Mouse (Mus musculus) olfactory bulb, adult 2 months (tissue): Measurements from ENCODE around the gene Fam43b.

Experiments used
- CTCF ChIP-seq: fragments of 200-500 bp; IDR thresholded peaks from 2 replicates; pipeline ENCODE4 v1.5.1; 2012; ENCODE audit warnings: low read depth, mild to moderate bottlenecking, low read length, moderate library complexity; ENCODE audit not compliant: insufficient read depth
- POLR2A ChIP-seq: fragments of 200-500 bp; IDR thresholded peaks from 2 replicates; pipeline ENCODE4 v1.6.1; 2012; ENCODE audit warnings: mild to moderate bottlenecking, low read depth, low read length, moderate library complexity; ENCODE audit not compliant: insufficient read depth

GRCm38 (mm10) chr4:138362883-138363282 lies 33.4 kb downstream of the Fam43b start:
- TF ChIP-seq CTCF (no peak), POLR2A (no peak)
